Comparison of ENCODE assay signal across 11 mouse cellular contexts in the genomic region with DNA sequence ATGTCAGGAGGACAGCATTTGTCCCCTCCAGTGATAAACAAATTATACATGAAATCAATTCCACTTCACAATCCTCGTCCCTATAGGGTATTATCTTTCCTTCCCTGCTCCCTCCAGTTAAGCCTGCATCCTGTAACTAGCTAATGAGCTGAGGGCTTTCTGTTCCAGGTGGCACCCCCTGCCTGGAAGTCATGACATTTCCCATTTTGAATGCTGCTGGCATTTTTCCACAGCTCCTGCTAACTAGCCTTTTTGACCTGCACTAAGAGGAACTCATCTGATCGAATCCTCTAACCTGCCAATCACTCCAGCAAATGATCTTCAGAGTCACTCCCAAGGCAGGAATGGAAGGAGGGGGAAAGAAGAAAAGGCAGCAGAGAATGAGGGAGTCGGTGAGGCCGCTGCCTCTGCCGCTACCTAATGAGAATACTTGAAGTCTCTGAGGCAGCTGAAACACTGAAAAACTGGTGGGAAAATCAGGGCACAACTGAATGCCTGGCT.
DNase-seq lines count a peak whose midpoint lies in the region; ATAC-seq and TF ChIP-seq lines count a peak whose summit lies in the region.
"Had no signal": no experiment of that assay in that cellular context is flagged by ENCODE, and none has a peak within 500 bp of the region (broad histone marks: within the 10 kb centered on the region; RNA-seq: fewer than 3 reads in every experiment).

No protein-coding gene starts in this region.

- no peaks in the 10 kb centered on the region for H3K9me3 ChIP-seq in forebrain, embryonic 13.5 days (replicated peaks)
- H3K9me3 ChIP-seq in limb, embryonic 10.5 days (replicated peaks), result no peaks in the 10 kb centered on the region
- H3K9me3 ChIP-seq in lung, postnatal 0 days (ENCODE audit: low read length), result 0 out of 2 replicates have a peak, but pooled peaks cover 6% of the 10 kb centered on the region

- no peaks in the 10 kb centered on the region for H3K27me3 ChIP-seq in forebrain, embryonic 13.5 days
- H3K27me3 ChIP-seq in limb, embryonic 10.5 days (ENCODE audit: low read depth, poor library complexity, severe bottlenecking), result no peaks in the 10 kb centered on the region
- H3K27me3 ChIP-seq in lung, postnatal 0 days (replicated peaks; ENCODE audit: insufficient read depth, low read length), result no peaks in the 10 kb centered on the region

- DNase-seq in cerebellum, postnatal 14 days, result peak; percentile 39 to 45
- no peak for DNase-seq in cerebellum, adult 11-12 months
- no peak for DNase-seq in limb, embryonic 10.5 days (ENCODE audit: low spot score)
- peak; percentile 25 for DNase-seq in retina, postnatal 7 days (ENCODE audit: low read depth, low spot score)
- no peak for DNase-seq in adrenal gland, postnatal 4 days (ENCODE audit: low spot score in 2 of 2)
- no peak for DNase-seq in lung, postnatal 0 days (ENCODE audit: low spot score)
- DNase-seq: gastrocnemius, postnatal 10 days; kidney, adult 2 months; lung, postnatal 4 days had no signal

- ATAC-seq in forebrain, embryonic 13.5 days, result peak; percentile 76
- no peak for ATAC-seq in lung, postnatal 0 days
- ATAC-seq in erythroblast, adult 5-6 weeks (replicated peaks; ENCODE audit: low FRiP score, poor library complexity, severe bottlenecking), result no peak

- H3K4me3 ChIP-seq in forebrain, embryonic 13.5 days, result no peak overlapping the region
- H3K4me3 ChIP-seq in limb, embryonic 10.5 days, result no peak overlapping the region
- no peak overlapping the region for H3K4me3 ChIP-seq in lung, postnatal 0 days (ENCODE audit: low read depth, low read length)

- H3K36me3 ChIP-seq in forebrain, embryonic 13.5 days (ENCODE audit: poor library complexity, severe bottlenecking), result no peaks in the 10 kb centered on the region
- H3K36me3 ChIP-seq in limb, embryonic 10.5 days, result no peaks in the 10 kb centered on the region
- H3K36me3 ChIP-seq in lung, postnatal 0 days (ENCODE audit: insufficient read depth, low read length), result no peaks in the 10 kb centered on the region

- under 1% methylated on average over 5 of the region's 5 CpGs for WGBS in forebrain, embryonic 13.5 days
- 29% methylated on average over 5 of the region's 5 CpGs for WGBS in limb, embryonic 10.5 days
- 55% methylated on average over 5 of the region's 5 CpGs for WGBS in lung, postnatal 0 days

- H3K4me1 ChIP-seq in forebrain, embryonic 13.5 days, result peaks cover 41% of the 10 kb centered on the region
- peaks cover 33% of the 10 kb centered on the region for H3K4me1 ChIP-seq in limb, embryonic 10.5 days
- no peaks in the 10 kb centered on the region for H3K4me1 ChIP-seq in lung, postnatal 0 days (ENCODE audit: insufficient read depth, low read depth, low read length)

- TF ChIP-seq EP300 in lung, postnatal 0 days (IDR thresholded peaks at IDR 0.05), result no peak

- H3K9ac ChIP-seq in forebrain, embryonic 13.5 days, result peak overlapping the region; percentile 30; the same call in 1 of the 2 replicates
- H3K9ac ChIP-seq in lung, postnatal 0 days (replicated peaks; ENCODE audit: low read depth), result no peak overlapping the region

- peak overlapping the region; percentile 33 for H3K4me2 ChIP-seq in forebrain, embryonic 13.5 days
- no peak overlapping the region for H3K4me2 ChIP-seq in lung, postnatal 0 days (replicated peaks; ENCODE audit: low read depth, low read length)

- H3K27ac ChIP-seq in forebrain, embryonic 13.5 days, result peak overlapping the region; percentile 83
- H3K27ac ChIP-seq in limb, embryonic 10.5 days, result peak overlapping the region; percentile 16; the same call in 1 of the 2 replicates
- no peak overlapping the region for H3K27ac ChIP-seq in lung, postnatal 0 days (ENCODE audit: low read length)

- TF ChIP-seq CTCF in lung, postnatal 0 days (IDR thresholded peaks at IDR 0.05), result no peak

Comparison
In these comparisons a context has a peak if more than half of its experiments do, and no peak if none do; other contexts are left out.
1. DNase-seq: peak in cerebellum, postnatal 14 days (2 of 2) and retina, postnatal 7 days (single experiment); none in cerebellum, adult 11-12 months (single experiment), limb, embryonic 10.5 days (single experiment), adrenal gland, postnatal 4 days (0 of 2) and lung, postnatal 0 days (single experiment).